Mouse (Mus musculus): ENCODE results near the gene Nampt.

DNA sequence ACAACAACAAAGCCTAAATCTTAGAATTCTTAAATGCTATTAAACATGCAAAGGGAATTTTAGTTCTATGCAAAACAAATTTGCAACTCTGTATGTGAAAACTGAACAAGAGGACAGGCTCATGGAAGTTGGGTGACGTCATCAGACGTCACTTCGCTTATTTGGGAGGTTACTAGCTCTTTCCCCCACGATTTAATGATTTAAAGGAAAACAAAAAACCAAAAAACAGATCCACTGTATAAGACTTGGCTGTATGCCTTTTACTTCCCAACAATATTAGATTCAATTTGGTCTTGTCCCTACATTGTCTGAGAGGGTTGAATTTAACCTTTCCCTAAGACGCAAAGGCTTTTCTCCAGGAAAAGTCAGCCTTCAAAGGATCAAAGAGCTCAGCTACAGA, at the start of gene Nampt:
- no peak for TF ChIP-seq POLR2A (IDR thresholded peaks at IDR 0.05; ENCODE audit: insufficient read depth, low read length)
- no peak for TF ChIP-seq EP300 (IDR thresholded peaks at IDR 0.05; ENCODE audit: insufficient read depth, low read depth, low read length)
- TF ChIP-seq CTCF (IDR thresholded peaks at IDR 0.05; ENCODE audit: low read depth, low read length), result no peak
